ENCODE assay signal across 18 mouse cellular contexts in genomic region chr11:53505026-53505663, GRCm38 (mm10). TPM values are rescaled to one million over a fixed set of nuclear protein-coding genes. Genes with fewer than 3 reads are reported as not detected.
DNase-seq lines count a peak whose midpoint lies in the region; ATAC-seq and TF ChIP-seq lines count a peak whose summit lies in the region.
"Had no signal": no experiment of that assay in that cellular context is flagged by ENCODE, and none has a peak within 500 bp of the region (broad histone marks: within the 10 kb centered on the region; RNA-seq: fewer than 3 reads in every experiment).

No protein-coding gene starts in this region.

- peak; percentile 73 for ATAC-seq in midbrain, postnatal 0 days (ENCODE audit: low FRiP score)
- ATAC-seq in midbrain, embryonic 11.5 days (ENCODE audit: low FRiP score) = no peak
- no peak for ATAC-seq in liver, embryonic 11.5 days (replicated peaks; ENCODE audit: low FRiP score)
- ATAC-seq: activated CD4-positive, CD25-positive, alpha-beta regulatory T cell, adult 4 months had no signal

- no peak overlapping the region for H3K4me3 ChIP-seq in midbrain, postnatal 0 days (ENCODE audit: low read depth, low read length)
- no peak overlapping the region for H3K4me3 ChIP-seq in midbrain, embryonic 11.5 days (ENCODE audit: low read depth, low read length)
- no peak overlapping the region for H3K4me3 ChIP-seq in liver, embryonic 11.5 days (ENCODE audit: low read depth, low read length)

- WGBS in midbrain, postnatal 0 days = 41% methylated on average over 5 of the region's 5 CpGs
- WGBS in midbrain, embryonic 11.5 days = 74% methylated on average over 5 of the region's 5 CpGs
- 72% methylated on average over 5 of the region's 5 CpGs for WGBS in liver, embryonic 11.5 days

- intact Hi-C loops in heart, postnatal 10 days (cut with DNase I) = no loop called here
- intact Hi-C loops in heart, postnatal 14 days (cut with DNase I) = no loop called here

- no peaks in the 10 kb centered on the region for H3K36me3 ChIP-seq in midbrain, postnatal 0 days (ENCODE audit: insufficient read depth, low read length)
- H3K36me3 ChIP-seq in midbrain, embryonic 11.5 days (ENCODE audit: control insufficient read depth, insufficient read depth, low read length) = no peaks in the 10 kb centered on the region
- H3K36me3 ChIP-seq in liver, embryonic 11.5 days (ENCODE audit: control insufficient read depth, insufficient read depth, low read length) = no peaks in the 10 kb centered on the region

- H3K4me2 ChIP-seq in midbrain, postnatal 0 days (ENCODE audit: low read depth, low read length, poor library complexity, severe bottlenecking) = no peak overlapping the region
- H3K4me2 ChIP-seq in midbrain, embryonic 11.5 days = no peak overlapping the region
- no peak overlapping the region for H3K4me2 ChIP-seq in liver, embryonic 11.5 days
- H3K4me2 ChIP-seq: lung, embryonic 14.5 days had no signal

- no peaks in the 10 kb centered on the region for H3K9me3 ChIP-seq in midbrain, postnatal 0 days (ENCODE audit: low read length)
- no peaks in the 10 kb centered on the region for H3K9me3 ChIP-seq in midbrain, embryonic 11.5 days (ENCODE audit: control insufficient read depth, low read length)
- H3K9me3 ChIP-seq in liver, embryonic 11.5 days (ENCODE audit: control insufficient read depth, low read length) = no peaks in the 10 kb centered on the region

- peaks cover 6% of the 10 kb centered on the region; the same call in 1 of the 2 replicates for H3K27me3 ChIP-seq in midbrain, postnatal 0 days (ENCODE audit: insufficient read depth, low read length)
- H3K27me3 ChIP-seq in midbrain, embryonic 11.5 days (ENCODE audit: control insufficient read depth, insufficient read depth, low read length) = peaks cover 9% of the 10 kb centered on the region
- peaks cover 5% of the 10 kb centered on the region for H3K27me3 ChIP-seq in liver, embryonic 11.5 days (replicated peaks; ENCODE audit: control insufficient read depth, insufficient read depth, low read length)

- no peak for TF ChIP-seq CTCF in midbrain, postnatal 0 days (IDR thresholded peaks at IDR 0.05)

- DNase-seq in midbrain, postnatal 0 days (ENCODE audit: low spot score) = peak; percentile 92
- no peak for DNase-seq in midbrain, embryonic 11.5 days (ENCODE audit: low spot score, missing footprints)
- DNase-seq in cerebellum, adult 18-20 months = peak; percentile 94
- DNase-seq in cerebellum, postnatal 36 days = peak; percentile 89 to 95
- DNase-seq in liver, embryonic 11.5 days (ENCODE audit: low spot score) = no peak
- DNase-seq in heart, postnatal 10 days = no peak
- DNase-seq in heart, postnatal 14 days = no peak
- DNase-seq: gastrocnemius, postnatal 10 days; heart, postnatal 4 days; kidney, adult 8-10 months; lung, embryonic 14.5 days had no signal

- no peak overlapping the region for H3K27ac ChIP-seq in midbrain, postnatal 0 days (ENCODE audit: low read depth, low read length)
- H3K27ac ChIP-seq in midbrain, embryonic 11.5 days (ENCODE audit: low read depth, low read length) = no peak overlapping the region
- H3K27ac ChIP-seq in liver, embryonic 11.5 days (ENCODE audit: low read depth, low read length) = no peak overlapping the region

- no peak overlapping the region for H3K9ac ChIP-seq in midbrain, postnatal 0 days (replicated peaks; ENCODE audit: low read length, poor library complexity, severe bottlenecking)
- H3K9ac ChIP-seq in midbrain, embryonic 11.5 days (ENCODE audit: low read length) = no peak overlapping the region
- no peak overlapping the region for H3K9ac ChIP-seq in liver, embryonic 11.5 days (ENCODE audit: low read depth, low read length)
- H3K9ac ChIP-seq: lung, embryonic 14.5 days had no signal

- no peaks in the 10 kb centered on the region for H3K4me1 ChIP-seq in midbrain, postnatal 0 days (ENCODE audit: insufficient read depth, low read length)
- peaks cover 3% of the 10 kb centered on the region; the same call in 1 of the 2 replicates for H3K4me1 ChIP-seq in midbrain, embryonic 11.5 days (ENCODE audit: control insufficient read depth, insufficient read depth, low read length)
- peaks cover 3% of the 10 kb centered on the region; the same call in 1 of the 2 replicates for H3K4me1 ChIP-seq in liver, embryonic 11.5 days (replicated peaks; ENCODE audit: control insufficient read depth, insufficient read depth, low read length)

RNA-seq across cellular contexts. Expression of gene Sept8, which starts 13.9 kb away (rescaled TPM):
- 44.8 and 54.6 TPM in 2 replicates for total RNA-seq in midbrain, postnatal 0 days (2014; rRNA removed)
- polyA plus RNA-seq in midbrain, postnatal 0 days (2015; fragmentation: Nextera tagmentation; extraction: Ambion mirVana) = 18.7 and 19.7 TPM in 2 replicates
- 11.6 and 14.9 TPM in 2 replicates for polyA plus RNA-seq in midbrain, embryonic 11.5 days (2014; fragmentation: Nextera tagmentation; extraction: Ambion mirVana)
- 43.4 and 47.4 TPM in 2 replicates for polyA plus RNA-seq in liver, embryonic 11.5 days (2014; fragmentation: Nextera tagmentation; extraction: Ambion mirVana)
- 10 to 100 TPM; 62.5 to 62.7 TPM for total RNA-seq in heart, postnatal 10 days (2021)
- total RNA-seq in heart, postnatal 14 days (2021) = 10 to 100 TPM; 42.1 TPM

RNA-seq across cellular contexts. Expression of gene Sowaha, which starts 25.1 kb away (rescaled TPM):
- total RNA-seq in midbrain, postnatal 0 days (2014; rRNA removed) = 6.6 and 7.3 TPM in 2 replicates
- 3.5 and 4.0 TPM in 2 replicates for polyA plus RNA-seq in midbrain, postnatal 0 days (2015; fragmentation: Nextera tagmentation; extraction: Ambion mirVana)
- 0.05 and 0.15 TPM in 2 replicates for polyA plus RNA-seq in midbrain, embryonic 11.5 days (2014; fragmentation: Nextera tagmentation; extraction: Ambion mirVana)
- polyA plus RNA-seq in liver, embryonic 11.5 days (2014; fragmentation: Nextera tagmentation; extraction: Ambion mirVana) = 1.1 and 1.5 TPM in 2 replicates
- total RNA-seq in heart, postnatal 10 days (2021) = under 1 TPM; 0.10 TPM
- total RNA-seq in heart, postnatal 14 days (2021) = under 1 TPM; 0.07 TPM
- total RNA-seq: neutrophil, adult 5-6 weeks had no signal
- polyA plus RNA-seq: activated CD4-positive, CD25-positive, alpha-beta regulatory T cell, adult 4 months had no signal

RNA-seq across cellular contexts. Expression of gene Gm9945, which starts 25.2 kb away (rescaled TPM):
- total RNA-seq in midbrain, postnatal 0 days (2014; rRNA removed) = not detected in 2 replicates
- 0.33 and 0.43 TPM in 2 replicates for polyA plus RNA-seq in midbrain, postnatal 0 days (2015; fragmentation: Nextera tagmentation; extraction: Ambion mirVana)
- 0.15 TPM in 1 of 2 replicates, not detected in the other for polyA plus RNA-seq in midbrain, embryonic 11.5 days (2014; fragmentation: Nextera tagmentation; extraction: Ambion mirVana)
- not detected in 2 replicates for polyA plus RNA-seq in liver, embryonic 11.5 days (2014; fragmentation: Nextera tagmentation; extraction: Ambion mirVana)
- total RNA-seq in heart, postnatal 10 days (2021) = not detected
- total RNA-seq in heart, postnatal 14 days (2021) = not detected
- total RNA-seq: gastrocnemius, postnatal 10 days; heart, postnatal 4 days; neutrophil, adult 5-6 weeks had no signal
- polyA plus RNA-seq: activated CD4-positive, CD25-positive, alpha-beta regulatory T cell, adult 4 months; large intestine, adult 2 months; limb, embryonic 14.5 days; lung, embryonic 14.5 days; spleen, adult 2 months; testis, adult 2 months had no signal

RNA-seq across cellular contexts. Expression of gene Gm9837, which starts 34.9 kb away (rescaled TPM):
- total RNA-seq in midbrain, postnatal 0 days (2014; rRNA removed) = not detected in 2 replicates
- polyA plus RNA-seq in midbrain, postnatal 0 days (2015; fragmentation: Nextera tagmentation; extraction: Ambion mirVana) = not detected in 2 replicates
- not detected in 2 replicates for polyA plus RNA-seq in midbrain, embryonic 11.5 days (2014; fragmentation: Nextera tagmentation; extraction: Ambion mirVana)
- not detected in 2 replicates for polyA plus RNA-seq in liver, embryonic 11.5 days (2014; fragmentation: Nextera tagmentation; extraction: Ambion mirVana)
- not detected for total RNA-seq in heart, postnatal 10 days (2021)
- not detected for total RNA-seq in heart, postnatal 14 days (2021)
- total RNA-seq: gastrocnemius, postnatal 10 days; heart, postnatal 4 days; left cerebral cortex, adult 18-20 months; neutrophil, adult 5-6 weeks had no signal
- polyA plus RNA-seq: activated CD4-positive, CD25-positive, alpha-beta regulatory T cell, adult 4 months; large intestine, adult 2 months; limb, embryonic 14.5 days; lung, embryonic 14.5 days; spleen, adult 2 months had no signal

RNA-seq across cellular contexts. Expression of gene Shroom1, which starts 48.1 kb away (rescaled TPM):
- 5.4 and 10.9 TPM in 2 replicates for total RNA-seq in midbrain, postnatal 0 days (2014; rRNA removed)
- 3.4 and 4.1 TPM in 2 replicates for polyA plus RNA-seq in midbrain, postnatal 0 days (2015; fragmentation: Nextera tagmentation; extraction: Ambion mirVana)
- 1.6 and 1.9 TPM in 2 replicates for polyA plus RNA-seq in midbrain, embryonic 11.5 days (2014; fragmentation: Nextera tagmentation; extraction: Ambion mirVana)
- polyA plus RNA-seq in liver, embryonic 11.5 days (2014; fragmentation: Nextera tagmentation; extraction: Ambion mirVana) = 2.6 and 2.7 TPM in 2 replicates
- total RNA-seq in heart, postnatal 10 days (2021) = under 1 TPM; 0.55 to 0.69 TPM
- total RNA-seq in heart, postnatal 14 days (2021) = under 1 TPM; 0.44 to 0.53 TPM
- total RNA-seq: neutrophil, adult 5-6 weeks had no signal

Comparison
In these comparisons a context has a peak if more than half of its experiments do, and no peak if none do; other contexts are left out.
1. DNase-seq: peak in midbrain, postnatal 0 days (single experiment), cerebellum, adult 18-20 months (2 of 2) and cerebellum, postnatal 36 days (2 of 2); none in midbrain, embryonic 11.5 days (single experiment), liver, embryonic 11.5 days (single experiment), heart, postnatal 10 days (0 of 2) and heart, postnatal 14 days (0 of 2).